Mouse (Mus musculus): ENCODE measurements around the gene 2310022A10Rik.

Gene 2310022A10Rik

GRCm38 (mm10) chr7:27590566-27591213 lies 37.7 kb downstream of the 2310022A10Rik start:
- DNase-seq (ENCODE audit: low spot score in 2 of 2), result no peak

GRCm38 (mm10) chr7:27591266-27592216 lies 38.5 kb downstream of the 2310022A10Rik start, which contains the start of gene Akt2:
TSS of gene Akt2 (plus strand) at chr7:27591552.
- peak; percentile 72 to 89 for DNase-seq (ENCODE audit: low spot score in 2 of 2)

- DNase-seq (ENCODE audit: low spot score in 2 of 2), result no peak
These were observed 39.3 kb downstream of the 2310022A10Rik start for GRCm38 (mm10) chr7:27592217-27592929.

- DNase-seq (ENCODE audit: low spot score in 2 of 2), result no peak
These were observed 40.1 kb downstream of the 2310022A10Rik start for GRCm38 (mm10) chr7:27592934-27593645.

- DNase-seq (ENCODE audit: low spot score in 2 of 2), result peak in 1 of 2 experiments; percentile 60
These were observed 43.8 kb downstream of the 2310022A10Rik start for GRCm38 (mm10) chr7:27596586-27597503.

GRCm38 (mm10) chr7:27598053-27598452 lies 45.0 kb downstream of the 2310022A10Rik start:
- no peak for DNase-seq (ENCODE audit: low spot score in 2 of 2)

GRCm38 (mm10) chr7:27601628-27602027 lies 48.6 kb downstream of the 2310022A10Rik start:
- DNase-seq (ENCODE audit: low spot score in 2 of 2), result no peak

- DNase-seq (ENCODE audit: low spot score in 2 of 2), result no peak
These were observed 49.1 kb downstream of the 2310022A10Rik start for GRCm38 (mm10) chr7:27602161-27602560.

- no peak for DNase-seq (ENCODE audit: low spot score in 2 of 2)
These were observed 49.8 kb downstream of the 2310022A10Rik start for GRCm38 (mm10) chr7:27602835-27603234.

GRCm38 (mm10) chr7:27604661-27605348 lies 51.8 kb downstream of the 2310022A10Rik start:
- DNase-seq (ENCODE audit: low spot score in 2 of 2), result no peak

- peak in 1 of 2 experiments; percentile 64 for DNase-seq (ENCODE audit: low spot score in 2 of 2)
These were observed 52.7 kb downstream of the 2310022A10Rik start for GRCm38 (mm10) chr7:27605499-27606285.

- DNase-seq (ENCODE audit: low spot score in 2 of 2), result no peak
These were observed 53.6 kb downstream of the 2310022A10Rik start for GRCm38 (mm10) chr7:27606481-27607254.

- DNase-seq (ENCODE audit: low spot score in 2 of 2), result no peak
These were observed 54.5 kb downstream of the 2310022A10Rik start for GRCm38 (mm10) chr7:27607580-27607979.

- DNase-seq (ENCODE audit: low spot score in 2 of 2), result no peak
These were observed 55.1 kb downstream of the 2310022A10Rik start for GRCm38 (mm10) chr7:27608130-27608529.

GRCm38 (mm10) chr7:27609285-27609684 lies 56.3 kb downstream of the 2310022A10Rik start:
- no peak for DNase-seq (ENCODE audit: low spot score in 2 of 2)

GRCm38 (mm10) chr7:27609688-27610087 lies 56.7 kb downstream of the 2310022A10Rik start:
- no peak for DNase-seq (ENCODE audit: low spot score in 2 of 2)

- DNase-seq (ENCODE audit: low spot score in 2 of 2), result no peak
These were observed 57.3 kb downstream of the 2310022A10Rik start for GRCm38 (mm10) chr7:27610370-27610769.

GRCm38 (mm10) chr7:27610871-27611270 lies 57.8 kb downstream of the 2310022A10Rik start:
- no peak for DNase-seq (ENCODE audit: low spot score in 2 of 2)
